Mouse (Mus musculus) lung, embryonic 14.5 days (tissue): ENCODE measurements around the gene Commd9. TPM values are rescaled to one million over a fixed set of nuclear protein-coding genes. Genes with fewer than 3 reads are reported as not detected.
A peak's percentile ranks its signal among the peaks of the same experiment; 100 is the strongest.

ENCODE experiments used
- ATAC-seq: fragments of 200-750 bp; cut with Nextera tagmentation; 2 replicates; pipeline ENCODE4 v1.8.0; 2017; ENCODE audit warnings: mild to moderate bottlenecking, moderate TSS enrichment, moderate library complexity; ENCODE audit not compliant: insufficient read depth
- DNase-seq: peaks from one replicate; pipeline ENCODE4 v3.0.0-alpha.2; 2015
- H3K27ac ChIP-seq: fragments of 300-500 bp; sonication (generic); 2 replicates; pipeline ENCODE4 v1.5.1; 2014; ENCODE audit warnings: low read depth, mild to moderate bottlenecking, moderate library complexity
- H3K27me3 ChIP-seq: fragments of 300-500 bp; sonication (generic); 2 replicates; pipeline ENCODE4 v1.6.1; 2014; ENCODE audit warnings: low read length, control low read depth; ENCODE audit not compliant: insufficient read depth
- H3K36me3 ChIP-seq: fragments of 300-500 bp; sonication (generic); 2 replicates; pipeline ENCODE4 v1.6.1; 2014; ENCODE audit warnings: control low read depth; ENCODE audit not compliant: insufficient read depth
- H3K4me1 ChIP-seq: fragments of 300-500 bp; sonication (generic); 2 replicates; pipeline ENCODE4 v1.6.1; 2014; ENCODE audit warnings: antibody characterized with exemption, control low read depth; ENCODE audit not compliant: insufficient read depth
- H3K4me2 ChIP-seq: fragments of 300-500 bp; sonication (generic); 2 replicates; pipeline ENCODE4 v1.6.1; 2014; ENCODE audit warnings: mild to moderate bottlenecking
- H3K4me3 ChIP-seq: fragments of 300-500 bp; sonication (generic); 2 replicates; pipeline ENCODE4 v1.5.1; 2014; ENCODE audit warnings: low read depth, low read length
- H3K9ac ChIP-seq: fragments of 300-500 bp; sonication (generic); 2 replicates; pipeline ENCODE4 v1.6.1; 2014
- H3K9me3 ChIP-seq: fragments of 300-500 bp; sonication (generic); 2 replicates; pipeline ENCODE4 v1.6.1; 2016; ENCODE audit warnings: low read depth, low read length, control low read depth
- CTCF ChIP-seq: IDR thresholded peaks from 2 replicates; pipeline ENCODE4 v1.5.1; 2016; ENCODE audit warnings: antibody characterized with exemption, low read depth
- WGBS: fragments of 180-500 bp; shearing (Covaris S2); extraction: QIAGEN DNeasy Blood & Tissue Kit; methylation state at CpG from one replicate; pipeline ENCODE4 v1.1.7; 2014; 5-methylcytosine and 5-hydroxymethylcytosine counted together
- polyA plus RNA-seq: library from polyadenylated mRNA; unstranded; fragments of >200 nt; fragmentation: Nextera tagmentation; extraction: Ambion mirVana; gene quantifications from 2 replicates; pipeline ENCODE4 v1.2.1, GENCODE M21; 2014

Commd9 gene
- polyA plus RNA-seq, 1 experiment from 2014 or later = 56.8 TPM

GRCm38 (mm10) chr2:101871179-101871578 lies 14.9 kb upstream of the Commd9 start:
- peak overlapping the region; percentile 13; the same call in 1 of the 2 replicates for H3K4me3 ChIP-seq
- 25% methylated on average over 14 of the region's 14 CpGs for WGBS
- no peaks in the 10 kb centered on the region for H3K4me1 ChIP-seq
- H3K27me3 ChIP-seq = no peaks in the 10 kb centered on the region
- H3K9me3 ChIP-seq = no peaks in the 10 kb centered on the region
- H3K9ac ChIP-seq = no peak overlapping the region
- ATAC-seq = peak; percentile 58; the same call in 1 of the 2 replicates
- no peaks in the 10 kb centered on the region for H3K36me3 ChIP-seq
- peak; percentile 89 for DNase-seq
- peak overlapping the region; percentile 54 for H3K4me2 ChIP-seq
- TF ChIP-seq CTCF = peak; percentile 72
- no peak overlapping the region for H3K27ac ChIP-seq

GRCm38 (mm10) chr2:101881471-101882162 lies 4.4 kb upstream of the Commd9 start:
- no peak for TF ChIP-seq CTCF
- Histone ChIP-seq H3K27me3 (no peaks in the 10 kb centered on the region), H3K4me2 (no peak overlapping the region), H3K36me3 (no peaks in the 10 kb centered on the region), H3K27ac (no peak overlapping the region), H3K4me1 (peaks cover 2% of the 10 kb centered on the region; the same call in 1 of the 2 replicates), H3K4me3 (no peak overlapping the region), H3K9me3 (no peaks in the 10 kb centered on the region), H3K9ac (no peak overlapping the region)
- ATAC-seq (no peak), DNase-seq (no peak)
- WGBS = 84% methylated on average over 9 of the region's 9 CpGs

DNA sequence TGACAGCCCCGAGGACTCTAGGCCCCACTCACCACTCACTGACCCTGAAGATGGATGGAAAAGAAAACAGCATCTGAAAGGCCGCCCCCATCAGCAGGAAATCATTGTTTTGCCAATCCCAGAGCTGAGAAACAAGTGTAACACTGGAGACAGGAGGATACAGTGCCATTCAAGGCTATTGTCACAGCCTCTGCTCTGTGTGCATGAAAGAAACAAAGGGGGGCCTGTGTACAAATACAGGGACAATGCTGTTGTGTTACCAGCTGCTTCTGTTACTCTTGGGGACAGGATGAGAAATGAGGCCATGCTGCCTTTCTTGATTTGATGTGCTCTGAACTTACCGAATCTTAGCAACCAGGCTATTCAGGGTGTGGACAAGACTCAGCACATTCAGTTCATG lies 3.0 kb upstream of the Commd9 start, which contains the start of gene Prr5l:
Gene Prr5l, minus strand, starts transcription at position 30 of the 400 bp plus-strand sequence.
- no peak for DNase-seq
- Histone ChIP-seq H3K27ac (no peak within 1 kb of the TSS), H3K9ac (no peak within 1 kb of the TSS), H3K27me3 (no peaks in the 10 kb centered on the region), H3K36me3 (no peaks in the 10 kb centered on the region), H3K4me2 (no peak within 1 kb of the TSS), H3K4me1 (peaks cover 5% of the 10 kb centered on the region; the same call in 1 of the 2 replicates), H3K9me3 (no peaks in the 10 kb centered on the region), H3K4me3 (no peak within 1 kb of the TSS)
- TF ChIP-seq CTCF = no peak
- WGBS = 39% methylated on average over 3 of the region's 3 CpGs
- ATAC-seq = no peak

DNA sequence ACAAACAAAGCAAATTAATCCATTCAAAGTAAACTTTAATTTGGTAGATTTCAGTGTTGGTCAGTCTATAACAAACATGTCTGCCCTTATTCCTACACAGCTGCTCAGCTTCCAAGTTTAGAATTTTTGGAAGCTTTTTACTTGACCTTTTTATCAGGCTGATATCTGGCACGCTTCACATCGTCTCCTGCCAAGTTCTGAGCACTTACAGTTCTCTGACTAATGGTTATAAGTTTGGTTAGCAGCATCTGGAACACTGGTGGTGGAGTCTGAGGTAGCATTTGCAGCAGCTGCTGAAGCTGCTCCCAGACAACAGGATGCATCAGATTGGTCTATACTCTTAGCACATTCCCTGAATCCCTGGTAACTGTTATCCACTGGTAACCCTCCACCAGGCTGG lies 1.8 kb upstream of the Commd9 start:
- Histone ChIP-seq H3K27me3 (no peaks in the 10 kb centered on the region), H3K27ac (no peak overlapping the region), H3K4me2 (no peak overlapping the region), H3K9ac (no peak overlapping the region), H3K9me3 (no peaks in the 10 kb centered on the region), H3K36me3 (no peaks in the 10 kb centered on the region), H3K4me3 (no peak overlapping the region), H3K4me1 (peaks cover 5% of the 10 kb centered on the region; the same call in 1 of the 2 replicates)
- ATAC-seq (peak; percentile 32; the same call in 1 of the 2 replicates), DNase-seq (peak; percentile 82)
- no peak for TF ChIP-seq CTCF
- 48% methylated on average over 2 of the region's 2 CpGs for WGBS

DNA sequence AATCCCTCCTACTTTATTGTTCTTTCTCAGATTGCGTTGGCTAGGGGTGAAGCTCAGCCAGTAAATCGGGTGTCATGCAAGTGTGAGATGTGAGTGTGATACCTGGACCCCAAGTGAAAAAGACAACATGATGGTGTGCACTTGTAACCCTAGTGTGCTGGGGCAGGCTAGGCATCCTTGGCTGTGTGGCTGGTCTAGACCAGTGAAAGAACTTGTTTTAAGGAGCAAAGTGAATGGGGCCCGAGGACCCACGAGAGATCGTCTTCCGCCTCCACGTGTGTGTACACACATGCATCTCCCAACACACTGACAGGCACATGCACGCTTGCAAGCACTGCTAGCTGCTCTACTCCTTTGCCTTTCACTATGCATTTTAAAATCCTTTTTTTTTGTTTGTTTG lies 2.8 kb downstream of the Commd9 start:
- WGBS = 91% methylated on average over 8 of the region's 8 CpGs
- no peak for ATAC-seq
- H3K4me3 ChIP-seq = no peak overlapping the region

GRCm38 (mm10) chr2:101891143-101891542 lies 5.1 kb downstream of the Commd9 start:
- H3K36me3 ChIP-seq = peaks cover 4% of the 10 kb centered on the region; the same call in 1 of the 2 replicates
- no peaks in the 10 kb centered on the region for H3K27me3 ChIP-seq
- DNase-seq = no peak
- H3K4me1 ChIP-seq = peaks cover 5% of the 10 kb centered on the region; the same call in 1 of the 2 replicates
- H3K9ac ChIP-seq = no peak overlapping the region
- no peak overlapping the region for H3K27ac ChIP-seq
- WGBS = 20% methylated on average over 7 of the region's 7 CpGs
- no peak overlapping the region for H3K4me2 ChIP-seq
- TF ChIP-seq CTCF = no peak
- no peak for ATAC-seq
- H3K4me3 ChIP-seq = no peak overlapping the region
- H3K9me3 ChIP-seq = no peaks in the 10 kb centered on the region

More for the DNA sequence above, 2.8 kb downstream of the Commd9 start:
- TF ChIP-seq CTCF = no peak
- Histone ChIP-seq H3K9ac (no peak overlapping the region), H3K4me2 (no peak overlapping the region), H3K36me3 (no peaks in the 10 kb centered on the region), H3K9me3 (no peaks in the 10 kb centered on the region), H3K27ac (no peak overlapping the region), H3K27me3 (no peaks in the 10 kb centered on the region), H3K4me1 (peaks cover 5% of the 10 kb centered on the region; the same call in 1 of the 2 replicates)
- DNase-seq = no peak

DNA sequence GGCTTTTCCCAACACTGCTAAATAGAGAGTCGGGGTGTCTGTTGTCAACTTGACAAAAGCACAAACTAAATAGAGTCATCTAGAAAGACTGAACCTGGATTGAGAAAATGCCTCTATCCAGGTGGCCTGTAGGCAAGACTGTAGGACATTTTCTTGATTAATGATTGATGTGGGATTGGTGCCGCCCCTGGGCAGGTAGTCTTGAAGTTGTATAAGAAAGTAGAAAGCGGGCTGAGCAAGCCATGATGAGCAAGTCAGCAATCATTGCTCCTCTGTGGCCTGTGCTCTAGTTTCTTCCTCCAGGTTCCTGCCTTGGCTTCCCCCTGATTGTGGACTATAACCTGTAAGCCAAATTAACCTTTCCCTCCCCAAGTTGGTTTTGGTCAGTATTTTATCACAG lies 8.1 kb downstream of the Commd9 start:
- Histone ChIP-seq H3K4me1 (no peaks in the 10 kb centered on the region), H3K4me3 (no peak overlapping the region), H3K9ac (no peak overlapping the region), H3K9me3 (no peaks in the 10 kb centered on the region), H3K4me2 (no peak overlapping the region), H3K27ac (no peak overlapping the region), H3K27me3 (no peaks in the 10 kb centered on the region), H3K36me3 (peaks cover 9% of the 10 kb centered on the region; the same call in 1 of the 2 replicates)
- WGBS = 83% methylated on average over 3 of the region's 3 CpGs
- DNase-seq (no peak), ATAC-seq (no peak)
- TF ChIP-seq CTCF = no peak
